25 mouse cellular contexts compared by ENCODE assay signal in the genomic region with DNA sequence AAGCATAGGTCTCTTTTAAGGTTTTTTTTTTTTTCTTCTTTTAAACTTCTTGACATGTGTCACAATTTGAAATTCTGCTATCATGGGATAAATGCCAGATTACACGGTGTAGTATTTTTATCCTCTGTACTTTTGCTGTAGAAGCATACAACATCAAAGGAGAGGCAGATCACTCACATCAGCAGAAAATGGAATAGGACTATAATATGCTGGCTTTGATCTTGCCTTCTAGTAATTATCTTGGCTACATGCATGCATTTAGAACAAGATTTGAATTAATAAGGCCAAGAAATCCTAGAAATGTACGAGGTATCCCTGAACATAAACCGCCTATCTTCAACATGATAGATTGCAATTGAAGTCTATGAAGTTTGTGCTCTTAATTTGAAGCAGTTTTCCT.
"Had no signal": no experiment of that assay in that cellular context is flagged by ENCODE, and none has a peak within 500 bp of the region (broad histone marks: within the 10 kb centered on the region; RNA-seq: fewer than 3 reads in every experiment).

No protein-coding gene starts in this region.

- H3K4me2 ChIP-seq: heart, embryonic 11.5 days; heart, embryonic 13.5 days; heart, embryonic 15.5 days; hindbrain, embryonic 13.5 days; hindbrain, embryonic 15.5 days; kidney, embryonic 15.5 days; limb, embryonic 12.5 days; liver, embryonic 11.5 days had no signal

- H3K9ac ChIP-seq: heart, embryonic 13.5 days; heart, embryonic 15.5 days; hindbrain, embryonic 13.5 days; hindbrain, embryonic 15.5 days; kidney, embryonic 15.5 days; limb, embryonic 12.5 days had no signal

- H3K36me3 ChIP-seq: heart, embryonic 13.5 days; heart, embryonic 15.5 days; hindbrain, embryonic 13.5 days; hindbrain, embryonic 15.5 days; kidney, embryonic 15.5 days; limb, embryonic 10.5 days; limb, embryonic 12.5 days had no signal

- DNase-seq: gastrocnemius, postnatal 14 days; gastrocnemius, postnatal 36 days; heart, adult 11 months; heart, adult 2 months; heart, postnatal 14 days; heart, postnatal 36 days; kidney, adult 11 months; kidney, adult 2 months; kidney, adult 9 months; kidney, postnatal 14 days; kidney, postnatal 36 days; liver had no signal

- H3K9me3 ChIP-seq: heart, embryonic 13.5 days; heart, embryonic 15.5 days; hindbrain, embryonic 13.5 days; hindbrain, embryonic 15.5 days; kidney, embryonic 15.5 days; limb, embryonic 10.5 days; limb, embryonic 12.5 days had no signal

- ATAC-seq: hindbrain, postnatal 0 days; intestine, embryonic 16.5 days had no signal

- H3K4me3 ChIP-seq: heart, adult 2 months; heart, embryonic 13.5 days; heart, embryonic 15.5 days; hindbrain, embryonic 13.5 days; hindbrain, embryonic 15.5 days; kidney, embryonic 15.5 days; left cerebral cortex, adult 2 months; limb, embryonic 10.5 days; limb, embryonic 12.5 days had no signal

- H3K27me3 ChIP-seq: heart, embryonic 13.5 days; heart, embryonic 15.5 days; hindbrain, embryonic 13.5 days; hindbrain, embryonic 15.5 days; kidney, embryonic 15.5 days; limb, embryonic 12.5 days had no signal

- H3K4me1 ChIP-seq: heart, embryonic 13.5 days; heart, embryonic 15.5 days; hindbrain, embryonic 13.5 days; hindbrain, embryonic 15.5 days; kidney, embryonic 15.5 days; limb, embryonic 10.5 days; limb, embryonic 12.5 days had no signal

- H3K27ac ChIP-seq: heart, adult 2 months; heart, embryonic 13.5 days; heart, embryonic 15.5 days; hindbrain, embryonic 13.5 days; hindbrain, embryonic 15.5 days; hindbrain, postnatal 0 days; kidney, embryonic 15.5 days; kidney, postnatal 0 days; left cerebral cortex, adult 2 months; limb, embryonic 10.5 days; limb, embryonic 12.5 days had no signal
